Mouse (Mus musculus) liver, adult 2 months (tissue): ENCODE results near the gene Ndufaf7.

Source experiments
- CTCF ChIP-seq: fragments of 200-500 bp; IDR thresholded peaks from 2 replicates; pipeline ENCODE4 v1.5.1; 2011; ENCODE audit warnings: low read depth, low read length, control low read depth
- POLR2A ChIP-seq: fragments of 200-500 bp; IDR thresholded peaks from 2 replicates; pipeline ENCODE4 v1.6.1; 2011; ENCODE audit warnings: low read length, control low read depth; ENCODE audit not compliant: insufficient read depth; ENCODE audit errors: extremely low read depth

DNA sequence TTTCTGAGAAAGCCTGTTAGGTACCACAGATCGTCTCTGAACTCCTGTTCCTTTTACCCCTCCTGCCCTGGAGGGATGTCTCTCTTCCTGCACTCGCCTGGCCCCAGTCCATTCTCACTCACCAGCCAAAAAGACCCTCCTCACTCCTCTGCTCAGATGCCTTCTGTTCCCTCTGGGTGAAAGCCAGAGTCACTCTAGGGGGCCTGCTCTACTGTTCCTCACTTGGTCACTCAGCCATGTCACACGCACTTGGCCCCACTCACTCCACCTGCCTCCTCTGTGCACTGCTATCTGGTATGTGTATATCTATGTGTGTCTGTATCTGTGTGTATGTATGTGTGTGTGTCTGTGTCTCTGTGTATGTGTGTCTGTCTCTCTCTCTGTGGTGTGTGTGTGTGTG lies 47.8 kb upstream of the Ndufaf7 start:
- TF ChIP-seq CTCF: no peak
- no peak for TF ChIP-seq POLR2A
